Mouse (Mus musculus): ENCODE measurements around the gene Ciao2a.

GRCm38 (mm10) chr9:66167222-66167621 lies 40.8 kb downstream of the Ciao2a start:
- TF ChIP-seq POLR2A (IDR thresholded peaks at IDR 0.05; ENCODE audit: borderline replicate concordance, control insufficient read depth, low read depth, low read length) (no peak), CTCF (IDR thresholded peaks at IDR 0.05; ENCODE audit: control insufficient read depth, insufficient read depth, low read length) (no peak)

All from bone marrow, adult 2 months (tissue).